Mouse (Mus musculus) C3H10T1/2 (cell line): ENCODE measurements around the gene Dvl1. TPM values are rescaled to one million over a fixed set of nuclear protein-coding genes. Genes with fewer than 3 reads are reported as not detected.

Experiments
- polyA plus RNA-seq, 2 experiments: library from polyadenylated mRNA; unstranded; fragments of >200 nt; fragmentation: generic; extraction: Trizol; gene quantifications; one replicate each; pipeline ENCODE4 v1.2.1; 2012; ENCODE audit warnings: missing spikeins in 2 of 2

The Dvl1 gene
- 10 to 100 TPM; 14.7 to 39.5 TPM for polyA plus RNA-seq

DNA sequence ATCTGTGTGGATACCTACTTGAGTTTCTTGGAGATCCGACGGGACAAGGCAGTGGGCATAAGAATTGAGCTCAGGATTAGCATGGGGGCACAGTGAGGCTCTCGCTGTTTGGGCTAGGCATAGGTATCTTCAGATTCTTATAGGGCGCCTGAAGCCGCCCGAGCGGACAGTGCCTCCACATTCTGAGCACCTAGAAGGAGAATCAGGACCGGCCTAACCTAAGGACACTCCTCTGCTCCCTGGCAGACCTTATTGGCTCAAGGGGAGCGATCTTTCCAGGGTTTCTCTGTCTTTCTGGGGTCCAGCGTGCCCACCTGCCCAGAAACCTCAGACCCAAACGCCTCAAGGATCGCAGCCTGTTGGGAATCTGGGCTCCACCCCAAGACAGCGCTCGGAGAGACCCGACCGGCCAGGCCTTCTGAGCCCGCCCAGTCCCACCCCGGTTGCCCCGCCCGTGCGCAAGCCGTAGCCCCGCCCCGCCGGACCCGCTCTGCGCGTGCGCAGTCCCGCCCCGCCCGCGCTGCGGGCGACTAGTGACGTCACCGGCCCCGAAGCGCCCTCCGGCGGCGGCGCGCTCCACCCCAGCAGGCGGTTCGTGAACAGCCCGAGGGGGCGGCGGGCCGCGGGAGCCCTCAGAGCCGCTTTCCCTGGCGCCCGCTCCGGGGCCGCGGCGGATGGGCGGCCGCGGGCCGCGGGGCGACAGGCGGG is at the start of gene Dvl1:
Gene Dvl1, plus strand, starts transcription at position 532 of the 708 bp plus-strand sequence.

GRCm38 (mm10) chr4:155802741-155803339 is 44.4 kb upstream of the Dvl1 start, which contains the start of gene Mrpl20:
Mrpl20 (plus strand) TSS chr4:155802878.

DNA sequence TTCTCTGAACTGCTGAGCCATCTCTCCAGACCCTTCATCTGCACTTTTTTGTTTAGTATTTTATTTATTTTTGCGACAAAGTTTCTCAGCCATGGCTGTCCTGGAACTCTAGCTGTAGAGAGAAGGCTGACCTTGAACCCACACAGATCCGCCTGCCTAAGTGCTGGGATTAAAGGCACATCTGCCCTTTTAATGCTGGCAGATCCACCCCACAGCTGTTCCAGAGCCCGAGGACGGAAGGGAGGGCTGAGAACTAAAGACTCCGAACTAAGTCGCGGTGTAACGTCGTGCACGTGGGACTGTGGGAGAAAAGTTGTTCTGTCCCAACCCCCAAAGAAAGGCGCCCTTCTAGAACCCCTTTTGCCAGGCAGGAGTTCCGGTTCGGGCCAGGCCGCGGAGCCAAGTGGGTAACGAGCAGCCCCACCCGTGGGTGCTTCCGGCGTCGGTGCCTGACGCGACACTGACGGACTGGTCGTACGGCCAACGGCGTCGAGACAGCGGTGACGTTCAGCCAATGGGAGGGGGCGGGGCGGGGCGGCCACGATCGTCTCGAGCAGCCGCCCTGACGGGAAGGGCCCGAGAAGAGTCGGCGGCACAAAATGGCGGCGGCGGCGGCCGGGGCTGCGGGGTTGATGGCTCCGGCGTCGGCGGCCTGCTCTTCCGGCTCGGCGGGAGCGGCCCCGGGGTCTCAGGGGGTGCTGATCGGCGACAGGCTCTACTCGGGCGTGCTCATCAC is 35.1 kb upstream of the Dvl1 start, which contains the start of gene Ccnl2:
Gene Ccnl2, plus strand, starts transcription at position 561 of the 736 bp plus-strand sequence.

GRCm38 (mm10) chr4:155831205-155831766 is 15.9 kb upstream of the Dvl1 start, which contains the start of gene Aurkaip1:
Aurkaip1 (plus strand) TSS chr4:155831272.

DNA sequence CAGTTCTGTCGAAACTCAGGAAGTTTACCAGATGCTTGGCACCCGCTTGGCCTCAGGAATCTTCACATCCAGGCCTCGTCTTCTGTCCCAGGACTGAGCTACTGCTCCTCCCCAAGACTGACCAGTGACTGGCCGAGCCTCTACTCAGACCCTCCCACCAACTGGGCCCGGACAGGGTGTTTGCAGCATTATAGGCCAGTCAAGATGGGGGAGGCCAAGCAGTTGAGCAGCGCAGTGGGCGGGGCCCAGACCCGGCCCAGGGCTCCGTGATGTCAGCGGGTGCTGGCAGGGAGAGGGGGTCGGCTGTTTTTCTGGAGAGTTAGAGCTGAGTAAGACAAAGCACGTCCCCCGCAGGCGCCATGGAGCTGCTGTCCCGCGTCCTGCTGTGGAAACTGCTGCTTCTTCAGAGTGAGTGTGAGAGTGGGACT is 7.7 kb upstream of the Dvl1 start, which contains the start of gene Mxra8:
Gene Mxra8, plus strand, starts transcription at position 198 of the 428 bp plus-strand sequence.

GRCm38 (mm10) chr4:155863001-155863400 is 15.8 kb downstream of the Dvl1 start, which contains the start of gene Tas1r3:
Tas1r3 (minus strand) TSS chr4:155863362.

GRCm38 (mm10) chr4:155869317-155870033 is 22.3 kb downstream of the Dvl1 start, which contains the start of the genes Cptp and Ints11:
Cptp (minus strand) TSS chr4:155869440.
Ints11 (plus strand) TSS chr4:155869546.

GRCm38 (mm10) chr4:155891551-155892001 is 44.4 kb downstream of the Dvl1 start, which contains the start of the genes Pusl1 and Acap3:
Pusl1 (minus strand) TSS chr4:155891781.
Acap3 (plus strand) TSS chr4:155891822.

Other genes starting within 250 kb of the Dvl1 start
- 1 to 10 TPM; 1.0 to 3.9 TPM for gene Slc35e2, start 246.0 kb upstream of the Dvl1 start, polyA plus RNA-seq
- gene Cdk11b, start 222.5 kb upstream of the Dvl1 start, polyA plus RNA-seq: 10 to 100 TPM; 15.6 to 33.6 TPM
- gene Gm10563, start 202.0 kb upstream of the Dvl1 start, polyA plus RNA-seq: not detected
- 1 to 10 TPM in 1 of 2 experiments, under 1 TPM in 1; 0.05 to 1.8 TPM for gene Mmp23, start 194.0 kb upstream of the Dvl1 start, polyA plus RNA-seq
- gene Mib2, start 178.2 kb upstream of the Dvl1 start, polyA plus RNA-seq: 10 to 100 TPM in 1 of 2 experiments, 1 to 10 TPM in 1; 8.5 to 42.3 TPM
- gene Fndc10, start 153.1 kb upstream of the Dvl1 start, polyA plus RNA-seq: 10 to 100 TPM; 12.0 to 17.9 TPM
- 10 to 100 TPM; 45.5 to 49.1 TPM for gene Ssu72, start 142.6 kb upstream of the Dvl1 start, polyA plus RNA-seq
- 1 to 10 TPM in 1 of 2 experiments, under 1 TPM in 1; 0.80 to 4.2 TPM for gene Tmem240, start 112.6 kb upstream of the Dvl1 start, polyA plus RNA-seq
- gene Atad3a, start 86.3 kb upstream of the Dvl1 start, polyA plus RNA-seq: 10 to 100 TPM; 24.7 to 55.2 TPM
- gene Vwa1, start 72.7 kb upstream of the Dvl1 start, polyA plus RNA-seq: under 1 TPM; 0.07 to 0.22 TPM
- gene Tmem88b, start 61.5 kb upstream of the Dvl1 start, polyA plus RNA-seq: under 1 TPM; 0.02 to 0.22 TPM
- gene Ankrd65, start 57.0 kb upstream of the Dvl1 start, polyA plus RNA-seq: under 1 TPM in 1 of 2 experiments, not detected in 1; 0.11 TPM
- gene Mrpl20, start 44.5 kb upstream of the Dvl1 start, polyA plus RNA-seq: 100 to 1,000 TPM in 1 of 2 experiments, 10 to 100 TPM in 1; 99.5 to 291 TPM
- 10 to 100 TPM in 1 of 2 experiments, 1 to 10 TPM in 1; 2.5 to 27.9 TPM for gene Ccnl2, start 34.9 kb upstream of the Dvl1 start, polyA plus RNA-seq
- 100 to 1,000 TPM; 146 to 151 TPM for gene Aurkaip1, start 16.1 kb upstream of the Dvl1 start, polyA plus RNA-seq
- gene Mxra8, start 7.7 kb upstream of the Dvl1 start, polyA plus RNA-seq: 100 to 1,000 TPM in 1 of 2 experiments, 10 to 100 TPM in 1; 26.1 to 264 TPM
- under 1 TPM; 0.04 to 0.32 TPM for gene Tas1r3, start 16.0 kb downstream of the Dvl1 start, polyA plus RNA-seq
- gene Cptp, start 22.0 kb downstream of the Dvl1 start, polyA plus RNA-seq: 10 to 100 TPM; 10.4 to 13.3 TPM
- gene Ints11, start 22.1 kb downstream of the Dvl1 start, polyA plus RNA-seq: 10 to 100 TPM; 35.5 to 51.4 TPM
- gene Pusl1, start 44.4 kb downstream of the Dvl1 start, polyA plus RNA-seq: 10 to 100 TPM in 1 of 2 experiments, 1 to 10 TPM in 1; 9.1 to 14.4 TPM
- 10 to 100 TPM; 13.3 to 20.0 TPM for gene Acap3, start 44.4 kb downstream of the Dvl1 start, polyA plus RNA-seq
- 10 to 100 TPM; 35.8 to 37.0 TPM for gene Ube2j2, start 96.4 kb downstream of the Dvl1 start, polyA plus RNA-seq
- 1 to 10 TPM; 2.1 to 3.6 TPM for gene C1qtnf12, start 114.9 kb downstream of the Dvl1 start, polyA plus RNA-seq
- 1 to 10 TPM; 1.9 to 4.3 TPM for gene B3galt6, start 145.2 kb downstream of the Dvl1 start, polyA plus RNA-seq
- gene Sdf4, start 145.5 kb downstream of the Dvl1 start, polyA plus RNA-seq: 100 to 1,000 TPM; 121 to 177 TPM
- 1 to 10 TPM in 1 of 2 experiments, under 1 TPM in 1; 0.16 to 1.3 TPM for gene Tnfrsf4, start 166.4 kb downstream of the Dvl1 start, polyA plus RNA-seq
- gene Tnfrsf18, start 178.8 kb downstream of the Dvl1 start, polyA plus RNA-seq: 1 to 10 TPM in 1 of 2 experiments, under 1 TPM in 1; 0.08 to 1.6 TPM
- under 1 TPM in 1 of 2 experiments, not detected in 1; 0.08 TPM for gene Ttll10, start 212.0 kb downstream of the Dvl1 start, polyA plus RNA-seq